Mouse (Mus musculus): ENCODE measurements around the gene Gm20696.
A peak's percentile ranks its signal among the peaks of the same experiment; 100 is the strongest.

Gene Gm20696

GRCm38 (mm10) chr6:99666318-99667171 lies at the start of gene Gm20696, which contains the start of gene Eif4e3:
Gene Gm20696 (minus strand): TSS chr6:99666797.
Gene Eif4e3 (minus strand): TSS chr6:99666771.
- DNase-seq (ENCODE audit: low spot score), result peak; percentile 26

DNA sequence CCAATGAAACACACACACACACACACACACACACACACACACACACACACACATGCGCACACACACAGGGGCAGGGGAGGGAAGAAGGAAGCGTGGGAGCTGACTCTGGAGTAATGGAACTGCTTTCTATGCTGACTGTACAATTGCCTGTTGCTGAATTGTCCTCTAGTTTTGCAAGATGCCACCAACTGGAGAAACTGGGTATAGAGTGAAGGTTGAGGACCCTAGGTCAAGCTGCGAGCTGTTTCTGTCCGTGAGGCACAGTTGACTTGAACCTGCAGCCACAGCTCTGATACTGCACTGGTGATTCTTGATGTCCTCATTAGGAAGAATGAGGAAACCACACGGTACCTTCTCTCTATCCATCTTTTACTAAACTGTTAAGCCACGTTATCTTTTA lies 49.3 kb upstream of the Gm20696 start:
- DNase-seq (ENCODE audit: low spot score), result no peak

- no peak for DNase-seq (ENCODE audit: low spot score)
Measured at GRCm38 (mm10) chr6:99715191-99715590, 48.6 kb upstream of the Gm20696 start.

DNA sequence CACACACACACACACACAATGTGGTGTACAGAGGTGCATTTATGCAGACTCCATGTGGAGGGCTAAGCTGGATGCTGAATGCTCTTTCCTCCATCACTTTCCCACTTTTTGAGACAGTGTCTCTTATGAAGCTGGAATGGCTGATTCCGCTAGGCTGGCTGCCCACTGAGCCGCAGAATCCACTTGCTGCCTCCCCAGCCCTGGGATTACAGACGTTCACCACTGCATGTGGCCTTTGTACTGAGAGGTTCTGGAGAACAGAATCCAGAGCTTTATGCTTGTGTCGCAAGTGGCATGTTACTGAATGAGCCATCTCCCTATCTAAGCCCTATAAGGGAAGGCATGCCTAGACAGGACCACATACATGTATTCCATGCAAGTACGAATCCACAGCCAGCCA lies 46.7 kb upstream of the Gm20696 start:
- DNase-seq (ENCODE audit: low spot score), result no peak

DNA sequence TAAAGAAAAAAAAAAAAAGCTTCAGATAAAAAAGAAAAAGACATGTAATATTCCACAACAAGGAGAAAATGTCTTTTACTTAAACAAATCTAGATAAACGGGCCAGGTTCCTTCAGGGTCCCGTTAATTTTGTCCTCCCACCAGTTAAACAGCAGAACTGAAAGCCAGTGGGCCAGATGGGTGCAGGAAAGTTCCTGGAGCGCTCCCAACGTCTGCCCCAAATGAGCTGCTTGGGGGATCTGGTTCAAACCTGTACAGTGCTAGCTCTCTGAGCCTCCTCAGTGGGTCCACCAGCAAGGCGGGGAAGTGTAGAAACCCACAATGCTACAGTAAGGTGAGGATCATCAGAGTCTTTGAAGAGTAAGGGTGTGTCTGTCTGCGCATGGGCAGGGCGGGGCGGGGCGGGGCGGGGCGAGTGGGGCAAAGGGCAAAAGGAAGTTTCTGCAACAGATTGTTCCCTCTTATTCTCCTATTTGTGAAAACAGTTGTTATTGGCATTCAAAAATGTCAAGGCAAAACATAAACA lies 45.0 kb upstream of the Gm20696 start:
- DNase-seq (ENCODE audit: low spot score), result no peak

- no peak for DNase-seq (ENCODE audit: low spot score)
Measured at GRCm38 (mm10) chr6:99700484-99700883, 33.9 kb upstream of the Gm20696 start.

DNA sequence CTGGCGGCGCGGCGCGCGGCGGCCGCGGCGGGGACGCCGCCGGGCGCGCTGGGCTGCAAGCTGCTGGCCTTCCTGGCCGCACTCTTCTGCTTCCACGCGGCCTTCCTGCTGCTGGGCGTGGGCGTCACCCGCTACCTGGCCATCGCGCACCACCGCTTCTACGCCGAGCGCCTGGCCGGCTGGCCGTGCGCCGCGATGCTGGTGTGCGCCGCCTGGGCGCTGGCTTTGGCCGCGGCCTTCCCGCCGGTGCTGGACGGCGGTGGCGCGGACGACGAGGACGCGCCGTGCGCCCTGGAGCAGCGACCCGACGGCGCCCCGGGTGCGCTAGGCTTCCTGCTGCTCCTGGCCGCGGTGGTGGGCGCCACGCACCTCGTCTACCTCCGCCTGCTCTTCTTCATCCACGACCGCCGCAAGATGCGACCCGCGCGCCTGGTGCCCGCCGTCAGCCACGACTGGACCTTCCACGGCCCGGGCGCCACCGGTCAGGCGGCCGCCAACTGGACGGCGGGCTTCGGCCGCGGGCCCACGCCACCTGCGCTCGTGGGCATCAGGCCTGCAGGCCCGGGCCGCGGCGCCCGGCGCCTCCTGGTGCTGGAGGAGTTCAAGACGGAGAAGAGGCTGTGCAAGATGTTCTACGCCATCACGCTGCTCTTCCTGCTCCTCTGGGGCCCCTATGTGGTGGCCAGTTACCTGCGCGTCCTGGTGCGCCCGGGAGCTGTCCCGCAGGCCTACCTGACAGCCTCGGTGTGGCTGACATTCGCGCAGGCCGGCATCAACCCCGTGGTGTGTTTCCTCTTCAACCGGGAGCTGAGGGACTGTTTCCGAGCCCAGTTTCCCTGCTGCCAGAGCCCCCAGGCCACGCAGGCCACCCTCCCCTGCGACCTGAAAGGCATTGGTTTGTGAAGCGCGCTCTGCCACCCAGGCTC lies 26.6 kb upstream of the Gm20696 start:
- no peak for DNase-seq (ENCODE audit: low spot score)

GRCm38 (mm10) chr6:99692206-99692915 lies 25.8 kb upstream of the Gm20696 start, which contains the start of gene Gpr27:
Gene Gpr27 (plus strand): TSS chr6:99692679.
- DNase-seq (ENCODE audit: low spot score), result peak; percentile 15

GRCm38 (mm10) chr6:99691666-99692205 lies 25.1 kb upstream of the Gm20696 start:
- DNase-seq (ENCODE audit: low spot score), result no peak

DNA sequence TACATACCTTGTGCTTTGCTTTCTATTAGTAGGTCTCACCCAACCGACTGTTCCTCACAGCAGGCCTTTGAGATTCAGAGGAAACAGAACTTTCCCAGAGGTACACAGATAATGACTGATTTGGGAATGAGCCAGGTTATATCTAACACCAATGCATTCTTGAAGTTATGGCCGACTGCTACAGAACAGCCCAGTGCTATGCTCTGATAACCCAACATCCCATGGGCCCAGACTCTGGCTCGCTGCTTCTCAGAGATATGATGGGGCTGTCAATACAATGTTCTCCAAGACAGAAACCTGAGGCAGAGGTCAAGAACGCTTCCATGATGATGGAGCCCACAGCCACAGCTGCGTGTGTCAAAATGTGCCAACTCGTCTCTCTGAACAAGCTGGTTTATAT lies 21.9 kb upstream of the Gm20696 start:
- DNase-seq (ENCODE audit: low spot score), result no peak

GRCm38 (mm10) chr6:99684899-99685298 lies 18.3 kb upstream of the Gm20696 start:
- DNase-seq (ENCODE audit: low spot score), result no peak

DNA sequence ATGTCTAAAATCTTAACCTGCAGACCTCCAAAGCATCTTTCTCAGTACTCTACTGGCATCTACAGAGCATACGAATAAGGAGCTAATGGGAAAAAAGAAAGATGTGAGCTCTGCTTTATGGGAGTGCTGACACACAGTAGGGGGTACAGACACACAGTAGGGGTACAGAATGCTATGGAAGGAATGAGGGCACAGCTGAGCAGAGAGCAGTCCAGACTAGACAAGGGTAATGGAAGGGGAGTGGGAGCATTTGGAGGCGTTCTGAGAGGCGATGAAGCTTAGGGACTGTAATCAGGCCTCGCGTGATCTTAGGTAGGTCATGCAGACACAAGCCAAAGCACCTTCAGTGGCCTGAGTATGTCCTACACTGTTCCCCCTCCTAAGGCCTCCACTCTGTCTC lies 17.4 kb upstream of the Gm20696 start:
- no peak for DNase-seq (ENCODE audit: low spot score)

- no peak for DNase-seq (ENCODE audit: low spot score)
Measured at GRCm38 (mm10) chr6:99678108-99678507, 11.5 kb upstream of the Gm20696 start.

GRCm38 (mm10) chr6:99677325-99677724 lies 10.7 kb upstream of the Gm20696 start:
- DNase-seq (ENCODE audit: low spot score), result no peak

DNA sequence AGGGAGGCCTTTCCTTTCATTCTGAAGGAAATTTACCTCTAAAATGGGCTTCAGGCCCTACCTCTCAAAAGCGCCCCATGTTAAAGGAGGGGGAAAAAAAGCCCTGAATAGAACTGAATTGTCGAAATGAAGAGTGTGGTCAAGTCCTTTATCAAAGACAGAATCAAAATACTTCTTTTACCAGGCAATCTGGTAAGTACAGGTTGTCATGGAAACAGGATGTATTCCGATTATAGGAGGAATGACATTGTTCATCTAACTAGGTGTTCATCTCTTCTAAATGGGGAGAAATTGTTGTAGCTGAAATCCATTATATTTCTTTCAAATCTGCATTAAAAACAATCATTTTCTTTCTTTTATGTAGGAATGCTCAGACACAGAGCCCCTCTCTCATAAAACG lies 7.9 kb upstream of the Gm20696 start:
- DNase-seq (ENCODE audit: low spot score), result no peak

GRCm38 (mm10) chr6:99671768-99672167 lies 5.2 kb upstream of the Gm20696 start:
- no peak for DNase-seq (ENCODE audit: low spot score)

DNA sequence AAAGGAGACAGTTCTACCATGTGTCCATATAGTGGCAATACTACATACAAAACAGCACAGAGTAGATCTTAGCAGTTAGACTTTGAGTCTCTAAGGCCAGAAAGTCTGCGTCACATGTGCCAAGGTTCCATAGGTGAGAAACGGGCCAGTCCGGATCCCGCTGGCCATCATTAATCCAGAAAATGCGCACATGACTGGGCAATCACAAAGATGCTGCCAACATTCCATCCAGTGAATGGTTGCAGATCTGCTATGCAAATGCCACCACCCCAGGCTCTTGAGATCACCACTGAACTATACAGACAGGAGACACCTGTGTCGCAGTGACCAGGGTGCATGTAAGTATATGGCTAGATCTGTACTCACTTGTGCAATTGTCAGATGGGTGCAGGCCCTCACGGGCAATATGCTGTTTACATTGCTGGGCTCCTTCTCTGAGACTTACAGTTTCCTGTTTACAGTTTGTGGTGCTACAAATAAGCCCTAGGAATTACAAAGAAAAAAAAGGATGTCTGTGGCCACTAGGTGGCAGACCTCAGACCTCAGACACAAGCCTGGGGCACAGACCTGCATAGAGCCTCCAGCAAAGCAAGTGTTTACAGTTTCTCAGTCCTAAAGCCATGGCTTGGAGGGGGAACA lies 4.0 kb upstream of the Gm20696 start:
- DNase-seq (ENCODE audit: low spot score), result no peak

DNA sequence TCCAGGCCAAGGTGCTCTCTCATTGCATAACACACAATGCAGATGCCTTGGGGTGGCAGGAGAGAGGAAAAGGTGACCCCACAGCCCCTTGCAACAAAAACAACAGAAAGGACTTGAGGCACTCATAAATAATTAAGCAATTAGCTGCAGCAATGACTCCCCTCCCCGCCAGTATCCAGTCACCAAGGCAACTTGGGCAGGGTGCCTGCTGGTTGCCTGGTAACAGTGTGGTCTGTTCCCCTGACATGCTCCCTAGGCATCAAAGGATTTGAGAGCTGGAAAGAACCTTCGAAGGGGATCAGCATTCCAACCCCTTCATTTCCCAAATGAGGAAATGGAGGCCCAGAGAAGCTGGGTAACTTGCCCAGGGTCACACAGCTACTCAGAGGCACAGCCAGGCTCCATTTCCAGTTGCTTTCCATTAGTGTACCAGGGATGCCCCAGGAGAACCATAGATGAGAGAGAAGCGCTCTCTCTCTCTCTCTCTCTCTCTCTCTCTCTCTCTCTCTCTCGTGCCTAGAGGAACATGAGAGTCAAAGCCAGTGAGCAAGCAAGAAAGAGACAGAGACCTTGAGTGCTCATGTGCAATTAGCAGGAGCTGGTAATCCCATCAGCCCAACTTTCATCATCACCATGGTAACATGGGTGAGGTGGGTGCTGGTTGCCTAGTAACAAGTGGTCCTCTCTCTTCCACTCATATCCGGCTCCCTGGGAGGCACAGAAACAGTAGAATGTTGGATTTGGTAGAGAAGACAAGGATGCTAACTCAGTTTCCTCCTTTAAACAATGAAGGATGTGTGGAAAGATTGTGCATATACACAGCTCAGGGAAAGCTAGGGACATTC lies 3.1 kb upstream of the Gm20696 start:
- DNase-seq (ENCODE audit: low spot score), result no peak

GRCm38 (mm10) chr6:99667290-99667689 lies 693 bp upstream of the Gm20696 start:
- no peak for DNase-seq (ENCODE audit: low spot score)

Measured in ovary, postnatal 10 days (tissue).